Mouse (Mus musculus) CH12.LX (cell line): ENCODE data around the gene Plcb1. TPM values are rescaled to one million over a fixed set of nuclear protein-coding genes. Genes with fewer than 3 reads are reported as not detected.

Experiments
- DNase-seq: peaks from one replicate; pipeline ENCODE4 v3.0.0-alpha.2; 2013; ENCODE audit errors: extremely low read depth
- H3K27ac ChIP-seq: 2 replicates; pipeline ENCODE4 v1.5.1; 2012; ENCODE audit warnings: low read depth, mild to moderate bottlenecking, control low read depth, moderate library complexity; ENCODE audit not compliant: insufficient read depth
- H3K27me3 ChIP-seq: replicated peaks from 2 replicates; pipeline ENCODE3; 2012; ENCODE audit warnings: inconsistent platforms
- H3K36me3 ChIP-seq, 2 experiments: replicated peaks in 1 of 2; 2 replicates each; pipeline versions ENCODE3 to v1.6.1; 2012; ENCODE audit warnings: inconsistent platforms in 1 of 2, low read length in 1 of 2, mild to moderate bottlenecking in 1 of 2, mixed read lengths in 1 of 2, moderate library complexity in 1 of 2; ENCODE audit not compliant: control insufficient read depth in 1 of 2, insufficient read depth in 1 of 2
- H3K4me1 ChIP-seq, 2 experiments: 2 replicates each; pipeline ENCODE4 v1.6.1; 2012; ENCODE audit warnings: inconsistent platforms in 1 of 2, moderate library complexity in 1 of 2; ENCODE audit not compliant: insufficient read depth in 2 of 2, control insufficient read depth in 1 of 2
- H3K4me2 ChIP-seq: 2 replicates; pipeline ENCODE4 v1.6.1; 2012; ENCODE audit warnings: low read depth, mild to moderate bottlenecking, control low read depth; ENCODE audit not compliant: poor library complexity, insufficient read depth, severe bottlenecking
- H3K4me3 ChIP-seq, 3 experiments: fragments of 150-350 bp in 1 of 3; sonication (generic) in 1 of 3; replicated peaks in 1 of 3; 2 replicates each; pipeline versions ENCODE3 to v1.5.1; 2011 to 2012; ENCODE audit warnings: low read depth in 2 of 3, low read length in 2 of 3, mild to moderate bottlenecking in 2 of 3, moderate library complexity in 2 of 3, control low read depth in 1 of 3, improper control_type of control experiment in 1 of 3, inconsistent platforms in 1 of 3, mixed read lengths in 1 of 3; ENCODE audit not compliant: poor library complexity in 1 of 3
- H3K79me2 ChIP-seq: replicated peaks from 2 replicates; pipeline ENCODE4 v1.6.1; 2012; ENCODE audit warnings: mild to moderate bottlenecking, moderate library complexity; ENCODE audit not compliant: control insufficient read depth, poor library complexity, insufficient read depth, severe bottlenecking; ENCODE audit errors: extremely low read depth
- H3K9ac ChIP-seq: 2 replicates; pipeline ENCODE4 v1.6.1; 2012; ENCODE audit warnings: low read depth, mild to moderate bottlenecking, control low read depth, moderate library complexity; ENCODE audit not compliant: insufficient read depth
- H3K9me3 ChIP-seq: replicated peaks from 2 replicates; pipeline ENCODE3; 2012; ENCODE audit warnings: low read length, inconsistent platforms, mixed read lengths
- BHLHE40 ChIP-seq: IDR thresholded peaks from 2 replicates; pipeline ENCODE4 v1.6.1; 2011; ENCODE audit warnings: mild to moderate bottlenecking, low read depth, low read length, improper control_type of control experiment
- CHD2 ChIP-seq: IDR thresholded peaks from 2 replicates; pipeline ENCODE4 v1.6.1; 2011; ENCODE audit warnings: low read length, improper control_type of control experiment
- MAFK ChIP-seq: IDR thresholded peaks from 2 replicates; pipeline ENCODE4 v1.6.1; 2011; ENCODE audit warnings: low read length, improper control_type of control experiment; ENCODE audit not compliant: insufficient replicate concordance
- MEF2A ChIP-seq: IDR thresholded peaks from 2 replicates; pipeline ENCODE4 v1.6.1; 2014; ENCODE audit warnings: low read depth, mild to moderate bottlenecking, inconsistent platforms, low read length, improper control_type of control experiment, borderline replicate concordance
- MYC ChIP-seq: IDR thresholded peaks from 2 replicates; pipeline ENCODE4 v1.6.1; 2011; ENCODE audit warnings: low read depth, mild to moderate bottlenecking, improper control_type of control experiment, low read length
- NRF1 ChIP-seq: IDR thresholded peaks from 2 replicates; pipeline ENCODE4 v1.6.1; 2014; ENCODE audit warnings: low read depth, mild to moderate bottlenecking, inconsistent platforms, low read length, improper control_type of control experiment, moderate library complexity
- PAX5 ChIP-seq: IDR thresholded peaks from 2 replicates; pipeline ENCODE4 v1.6.1; 2012; ENCODE audit warnings: low read length, inconsistent platforms, mixed read lengths
- POLR2AphosphoS2 ChIP-seq: IDR thresholded peaks from 2 replicates; pipeline ENCODE4 v1.6.1; 2011; ENCODE audit warnings: low read depth, low read length, improper control_type of control experiment
- SMC3 ChIP-seq: IDR thresholded peaks from 2 replicates; pipeline ENCODE4 v1.6.1; 2011; ENCODE audit warnings: low read depth, low read length, improper control_type of control experiment
- UBTF ChIP-seq: IDR thresholded peaks from 2 replicates; pipeline ENCODE4 v1.6.1; 2012; ENCODE audit warnings: low read depth, mild to moderate bottlenecking, inconsistent platforms, low read length, improper control_type of control experiment, moderate library complexity
- ZC3H11A ChIP-seq: IDR thresholded peaks from 2 replicates; pipeline ENCODE4 v1.6.1; 2012; ENCODE audit warnings: low read depth, mild to moderate bottlenecking, inconsistent platforms, low read length, improper control_type of control experiment
- ZMIZ1 ChIP-seq: IDR thresholded peaks from 2 replicates; pipeline ENCODE4 v1.6.1; 2012; ENCODE audit warnings: low read depth, mild to moderate bottlenecking, inconsistent platforms, low read length, improper control_type of control experiment
- dilution Hi-C: fragments of 300-500 bp; cut with MboI; formaldehyde crosslinking; loops from 2 replicates; pipeline ENCODE4 v1.14.3; 2020; ENCODE audit warnings: low sequenced_read_pairs; ENCODE audit not compliant: extremely low pct_unique_long_range_greater_than_20kb, extremely low pct_ligation_motif_present
- in situ Hi-C: fragments of 300-500 bp; cut with MboI; formaldehyde crosslinking; loops from 3 replicates; pipeline ENCODE4 v1.14.3; 2019; ENCODE audit warnings: low sequenced_read_pairs, low pct_ligation_motif_present, low pct_unique_long_range_greater_than_20kb, mixed read lengths
- polyA plus RNA-seq: library from polyadenylated mRNA; unstranded; fragments of >175 nt; gene quantifications from 2 replicates; pipeline ENCODE4 v1.2.1, GENCODE M21; 2012; ENCODE audit warnings: low read depth; ENCODE audit not compliant: insufficient read length
- total RNA-seq, 2 experiments: library from RNA; depleted of rRNA; stranded (reverse); fragments of 300-350 nt in 1 of 2; fragments of >200 nt in 1 of 2; gene quantifications; 2 replicates each; pipeline ENCODE4 v1.2.3; 2012 to 2014

Plcb1 gene
- total and polyA plus RNA-seq, 3 experiments, result not detected

GRCm38 (mm10) chr2:135187659-135188058 is 401.8 kb downstream of the Plcb1 start:
- no peaks in the 10 kb centered on the region for H3K27me3 ChIP-seq
- H3K9me3 ChIP-seq, result peaks cover 44% of the 10 kb centered on the region
- H3K4me2 ChIP-seq, result no peak overlapping the region
- no peaks in the 10 kb centered on the region for H3K4me1 ChIP-seq
- dilution Hi-C loops (no loop called here), in situ Hi-C loops (no loop called here)
- no peak overlapping the region for H3K9ac ChIP-seq
- DNase-seq, result no peak
- no peaks in the 10 kb centered on the region for H3K79me2 ChIP-seq
- no peak for TF ChIP-seq ZMIZ1
- H3K27ac ChIP-seq, result no peak overlapping the region
- H3K36me3 ChIP-seq, result no peaks in the 10 kb centered on the region
- no peak overlapping the region for H3K4me3 ChIP-seq

GRCm38 (mm10) chr2:135200830-135201229 is 415.0 kb downstream of the Plcb1 start:
- H3K79me2 ChIP-seq, result no peaks in the 10 kb centered on the region
- H3K4me3 ChIP-seq, result no peak overlapping the region
- no peak overlapping the region for H3K4me2 ChIP-seq
- in situ Hi-C loops, result no loop called here
- dilution Hi-C loops, result no loop called here
- H3K9me3 ChIP-seq, result peaks cover 71% of the 10 kb centered on the region
- no peak for TF ChIP-seq ZC3H11A
- TF ChIP-seq UBTF, result no peak
- TF ChIP-seq PAX5, result no peak
- TF ChIP-seq SMC3, result no peak
- no peak for TF ChIP-seq BHLHE40
- H3K27ac ChIP-seq, result no peak overlapping the region
- no peaks in the 10 kb centered on the region for H3K27me3 ChIP-seq
- no peaks in the 10 kb centered on the region for H3K4me1 ChIP-seq
- H3K36me3 ChIP-seq, result no peaks in the 10 kb centered on the region
- no peak overlapping the region for H3K9ac ChIP-seq
- no peak for DNase-seq

- Histone ChIP-seq H3K4me1 (no peaks in the 10 kb centered on the region), H3K27ac (no peak overlapping the region), H3K4me2 (no peak overlapping the region), H3K4me3 (no peak overlapping the region), H3K36me3 (no peaks in the 10 kb centered on the region), H3K27me3 (no peaks in the 10 kb centered on the region), H3K79me2 (no peaks in the 10 kb centered on the region), H3K9ac (no peak overlapping the region), H3K9me3 (peaks cover 71% of the 10 kb centered on the region)
- no peak for DNase-seq
- in situ Hi-C loops, result no loop called here
- TF ChIP-seq POLR2AphosphoS2, result no peak
- TF ChIP-seq MEF2A, result no peak
- no peak for TF ChIP-seq NRF1
- no peak for TF ChIP-seq CHD2
- TF ChIP-seq MAFK, result no peak
- TF ChIP-seq MYC, result no peak
- no peak for TF ChIP-seq ZC3H11A
- dilution Hi-C loops, result no loop called here
Measured at GRCm38 (mm10) chr2:135202390-135202789, 416.5 kb downstream of the Plcb1 start.
